Mouse (Mus musculus): ENCODE results near the gene Klhl32. TPM values are rescaled to one million over a fixed set of nuclear protein-coding genes. Genes with fewer than 3 reads are reported as not detected.

The Klhl32 gene
- polyA plus RNA-seq, 1 experiment, result 0.07 TPM

GRCm38 (mm10) chr4:24642306-24642705 lies 208.6 kb downstream of the Klhl32 start:
- Histone ChIP-seq H3K36me3 (ENCODE audit: control insufficient read depth, insufficient read depth) (no peaks in the 10 kb centered on the region), H3K79me2 (ENCODE audit: control insufficient read depth, insufficient read depth) (no peaks in the 10 kb centered on the region), H3K27me3 (ENCODE audit: control insufficient read depth, insufficient read depth, insufficient read length) (no peaks in the 10 kb centered on the region), H3K4me2 (ENCODE audit: low read depth) (no peak overlapping the region), H3K4me3 (no peak overlapping the region), H3ac (ENCODE audit: control insufficient read depth, insufficient read length) (no peak overlapping the region)
- TF ChIP-seq TCF3 (IDR thresholded peaks at IDR 0.05; ENCODE audit: insufficient read length, low read depth) (no peak), CEBPB (IDR thresholded peaks at IDR 0.05; ENCODE audit: insufficient read depth, poor library complexity, severe bottlenecking) (no peak), POLR2AphosphoS2 (IDR thresholded peaks at IDR 0.05; ENCODE audit: insufficient read length, low read depth) (no peak), E2F4 (IDR thresholded peaks at IDR 0.05; ENCODE audit: insufficient read depth) (no peak), POLR2A (IDR thresholded peaks at IDR 0.05; ENCODE audit: insufficient read length, low read depth) (no peak), REST (IDR thresholded peaks at IDR 0.05; ENCODE audit: insufficient read depth, insufficient read length) (no peak), MYOG (IDR thresholded peaks at IDR 0.05; ENCODE audit: control insufficient read depth in 1 of 3, insufficient read depth in 1 of 3, insufficient read length in 2 of 3, low read depth in 2 of 3) (no peak), USF1 (IDR thresholded peaks at IDR 0.05; ENCODE audit: low read depth) (no peak), MYOD1 (IDR thresholded peaks at IDR 0.05; ENCODE audit: control insufficient read depth in 1 of 3, insufficient read length in 2 of 3, low read depth in 2 of 3) (no peak)

GRCm38 (mm10) chr4:24631177-24631911 lies 219.6 kb downstream of the Klhl32 start:
- Histone ChIP-seq H3K27me3 (ENCODE audit: control insufficient read depth, insufficient read depth, insufficient read length) (no peaks in the 10 kb centered on the region), H3K4me2 (ENCODE audit: low read depth) (no peak overlapping the region), H3K79me2 (ENCODE audit: control insufficient read depth, insufficient read depth) (no peaks in the 10 kb centered on the region), H3K36me3 (ENCODE audit: control insufficient read depth, insufficient read depth) (no peaks in the 10 kb centered on the region), H3ac (ENCODE audit: control insufficient read depth, insufficient read length) (no peak overlapping the region), H3K4me3 (no peak overlapping the region)
- TF ChIP-seq E2F4 (IDR thresholded peaks at IDR 0.05; ENCODE audit: insufficient read depth) (no peak), POLR2A (IDR thresholded peaks at IDR 0.05; ENCODE audit: insufficient read length, low read depth) (no peak), MYOG (IDR thresholded peaks at IDR 0.05; ENCODE audit: control insufficient read depth in 1 of 3, insufficient read depth in 1 of 3, insufficient read length in 2 of 3, low read depth in 2 of 3) (no peak), REST (IDR thresholded peaks at IDR 0.05; ENCODE audit: insufficient read depth, insufficient read length) (no peak), USF1 (IDR thresholded peaks at IDR 0.05; ENCODE audit: low read depth) (no peak), MYOD1 (IDR thresholded peaks at IDR 0.05; ENCODE audit: control insufficient read depth in 1 of 3, insufficient read length in 2 of 3, low read depth in 2 of 3) (no peak), POLR2AphosphoS2 (IDR thresholded peaks at IDR 0.05; ENCODE audit: insufficient read length, low read depth) (no peak), TCF3 (IDR thresholded peaks at IDR 0.05; ENCODE audit: insufficient read length, low read depth) (no peak), MAX (IDR thresholded peaks at IDR 0.05; ENCODE audit: low read depth) (no peak)

- no peak overlapping the region for H3K4me3 ChIP-seq
- TF ChIP-seq MYOG (IDR thresholded peaks at IDR 0.05; ENCODE audit: control insufficient read depth in 1 of 3, insufficient read depth in 1 of 3, insufficient read length in 2 of 3, low read depth in 2 of 3) (no peak), SRF (IDR thresholded peaks at IDR 0.05; ENCODE audit: control insufficient read depth, insufficient read length, low read depth) (no peak), POLR2AphosphoS2 (IDR thresholded peaks at IDR 0.05; ENCODE audit: insufficient read length, low read depth) (no peak), E2F4 (IDR thresholded peaks at IDR 0.05; ENCODE audit: insufficient read depth) (no peak), MYOD1 (IDR thresholded peaks at IDR 0.05; ENCODE audit: control insufficient read depth in 1 of 3, insufficient read length in 2 of 3, low read depth in 2 of 3) (no peak), REST (IDR thresholded peaks at IDR 0.05; ENCODE audit: insufficient read depth, insufficient read length) (no peak), CEBPB (IDR thresholded peaks at IDR 0.05; ENCODE audit: insufficient read depth, poor library complexity, severe bottlenecking) (no peak), TCF3 (IDR thresholded peaks at IDR 0.05; ENCODE audit: insufficient read length, low read depth) (no peak), USF1 (IDR thresholded peaks at IDR 0.05; ENCODE audit: low read depth) (no peak), MAX (IDR thresholded peaks at IDR 0.05; ENCODE audit: low read depth) (no peak), TCF12 (IDR thresholded peaks at IDR 0.05; ENCODE audit: insufficient read depth, poor library complexity, severe bottlenecking) (no peak), POLR2A (IDR thresholded peaks at IDR 0.05; ENCODE audit: insufficient read length, low read depth) (no peak)
- no peaks in the 10 kb centered on the region for H3K36me3 ChIP-seq (ENCODE audit: control insufficient read depth, insufficient read depth)
- no peak overlapping the region for H3ac ChIP-seq (ENCODE audit: control insufficient read depth, insufficient read length)
- H3K27me3 ChIP-seq (ENCODE audit: control insufficient read depth, insufficient read depth, insufficient read length), result no peaks in the 10 kb centered on the region
- H3K79me2 ChIP-seq (ENCODE audit: control insufficient read depth, insufficient read depth), result no peaks in the 10 kb centered on the region
- no peak overlapping the region for H3K4me2 ChIP-seq (ENCODE audit: low read depth)
Measured at GRCm38 (mm10) chr4:24630430-24630829, 220.5 kb downstream of the Klhl32 start.

GRCm38 (mm10) chr4:24627871-24628270 lies 223.1 kb downstream of the Klhl32 start:
- H3K79me2 ChIP-seq (ENCODE audit: control insufficient read depth, insufficient read depth), result no peaks in the 10 kb centered on the region
- TF ChIP-seq POLR2AphosphoS2 (IDR thresholded peaks at IDR 0.05; ENCODE audit: insufficient read length, low read depth) (no peak), POLR2A (IDR thresholded peaks at IDR 0.05; ENCODE audit: insufficient read length, low read depth) (no peak), MAX (IDR thresholded peaks at IDR 0.05; ENCODE audit: low read depth) (no peak), SRF (IDR thresholded peaks at IDR 0.05; ENCODE audit: control insufficient read depth, insufficient read length, low read depth) (no peak), MYOD1 (IDR thresholded peaks at IDR 0.05; ENCODE audit: control insufficient read depth in 1 of 3, insufficient read length in 2 of 3, low read depth in 2 of 3) (no peak), TCF3 (IDR thresholded peaks at IDR 0.05; ENCODE audit: insufficient read length, low read depth) (no peak), E2F4 (IDR thresholded peaks at IDR 0.05; ENCODE audit: insufficient read depth) (no peak), CEBPB (IDR thresholded peaks at IDR 0.05; ENCODE audit: insufficient read depth, poor library complexity, severe bottlenecking) (no peak)
- no peak overlapping the region for H3K4me3 ChIP-seq
- H3ac ChIP-seq (ENCODE audit: control insufficient read depth, insufficient read length), result no peak overlapping the region
- no peaks in the 10 kb centered on the region for H3K36me3 ChIP-seq (ENCODE audit: control insufficient read depth, insufficient read depth)
- no peaks in the 10 kb centered on the region for H3K27me3 ChIP-seq (ENCODE audit: control insufficient read depth, insufficient read depth, insufficient read length)
- no peak overlapping the region for H3K4me2 ChIP-seq (ENCODE audit: low read depth)

Measured in myocyte (in vitro differentiated cells).